Mouse (Mus musculus) embryonic fibroblast, embryonic 13.5 days (primary cell): ENCODE data around the gene Atg7.

Source experiments
- CTCF ChIP-seq: IDR thresholded peaks from 2 replicates; pipeline ENCODE4 v1.5.1; 2011; ENCODE audit warnings: mild to moderate bottlenecking, control low read depth, low read length, moderate library complexity, borderline replicate concordance; ENCODE audit not compliant: insufficient read depth
- POLR2A ChIP-seq: IDR thresholded peaks from 2 replicates; pipeline ENCODE4 v1.6.1; 2011; ENCODE audit warnings: low read depth, mild to moderate bottlenecking, control low read depth, low read length, moderate library complexity

- TF ChIP-seq CTCF (no peak), POLR2A (no peak)
These were observed 171.4 kb downstream of the Atg7 start for GRCm38 (mm10) chr6:114814199-114814881.
